Mouse (Mus musculus): ENCODE results near the gene Luzp2.

DNA sequence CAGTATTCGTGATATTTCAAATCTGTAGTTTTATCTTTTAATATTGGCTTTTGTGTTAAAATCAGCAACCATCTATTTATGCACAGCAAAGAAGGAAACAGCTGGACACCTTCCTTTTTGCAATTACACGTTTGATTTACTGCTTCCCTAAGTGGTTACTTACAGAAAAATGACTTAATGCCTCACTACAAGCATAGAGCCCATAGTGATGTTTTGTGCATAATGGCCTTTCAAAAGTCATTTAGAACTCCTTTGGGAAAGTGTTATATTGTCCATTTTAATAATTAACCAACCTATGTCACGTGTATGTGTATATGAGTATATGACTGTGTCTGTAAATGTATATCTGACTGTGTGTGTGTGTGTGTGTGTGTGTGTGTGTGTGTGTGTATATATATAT, 63.3 kb downstream of the Luzp2 start:
- no peak for TF ChIP-seq POLR2A (IDR thresholded peaks at IDR 0.05; ENCODE audit: low read depth, low read length)
- no peak for TF ChIP-seq CTCF (IDR thresholded peaks at IDR 0.05; ENCODE audit: borderline replicate concordance, insufficient read depth, low read length)
